Mouse (Mus musculus) spleen, adult 2 months (tissue): ENCODE data around the gene Grid1. TPM values are rescaled to one million over a fixed set of nuclear protein-coding genes. Genes with fewer than 3 reads are reported as not detected.

ENCODE experiments used
- DNase-seq, 2 experiments: peaks; one replicate each; pipeline versions ENCODE4 v3.0.0 to v3.0.0-alpha.2; 2012 to 2021; ENCODE audit warnings: low spot score in 2 of 2, low read depth in 1 of 2
- H3K27ac ChIP-seq: fragments of 200-500 bp; 2 replicates; pipeline ENCODE4 v1.5.1; 2012; ENCODE audit warnings: low read length, inconsistent platforms; ENCODE audit not compliant: insufficient read depth
- H3K27me3 ChIP-seq: fragments of 200-500 bp; 2 replicates; pipeline ENCODE4 v1.6.1; 2012; ENCODE audit warnings: mild to moderate bottlenecking, moderate library complexity, low read length, inconsistent platforms; ENCODE audit not compliant: control insufficient read depth, insufficient read depth
- H3K36me3 ChIP-seq: fragments of 200-500 bp; 2 replicates; pipeline ENCODE4 v1.6.1; 2012; ENCODE audit warnings: mild to moderate bottlenecking, low read length, inconsistent platforms; ENCODE audit not compliant: control insufficient read depth, insufficient read depth
- H3K4me1 ChIP-seq: fragments of 200-500 bp; 2 replicates; pipeline ENCODE4 v1.6.1; 2011; ENCODE audit warnings: inconsistent platforms; ENCODE audit not compliant: control insufficient read depth, insufficient read depth, insufficient read length
- H3K4me3 ChIP-seq: fragments of 200-500 bp; 2 replicates; pipeline ENCODE4 v1.5.1; 2011; ENCODE audit warnings: mild to moderate bottlenecking, inconsistent platforms; ENCODE audit not compliant: insufficient read depth, insufficient read length; ENCODE audit errors: extremely low read depth
- CTCF ChIP-seq: fragments of 200-500 bp; IDR thresholded peaks from 2 replicates; pipeline ENCODE4 v1.5.1; 2011; ENCODE audit warnings: mild to moderate bottlenecking, inconsistent platforms; ENCODE audit not compliant: insufficient read depth, insufficient read length, insufficient replicate concordance; ENCODE audit errors: extremely low read depth
- POLR2A ChIP-seq: fragments of 200-500 bp; IDR thresholded peaks from 2 replicates; pipeline ENCODE4 v1.6.1; 2011; ENCODE audit warnings: low read depth, low read length, inconsistent platforms
- WGBS: fragments of 180-500 bp; shearing (Covaris S2); methylation state at CpG from one replicate; pipeline ENCODE4 v1.1.7; 2018; 5-methylcytosine and 5-hydroxymethylcytosine counted together
- polyA plus RNA-seq: library from polyadenylated mRNA; depleted of rRNA; stranded (reverse); fragments of >200 nt; gene quantifications from 2 replicates; pipeline ENCODE4 v1.2.3, GENCODE M21; 2012

Grid1 gene
- polyA plus RNA-seq, 1 experiment = 0.02 TPM

DNA sequence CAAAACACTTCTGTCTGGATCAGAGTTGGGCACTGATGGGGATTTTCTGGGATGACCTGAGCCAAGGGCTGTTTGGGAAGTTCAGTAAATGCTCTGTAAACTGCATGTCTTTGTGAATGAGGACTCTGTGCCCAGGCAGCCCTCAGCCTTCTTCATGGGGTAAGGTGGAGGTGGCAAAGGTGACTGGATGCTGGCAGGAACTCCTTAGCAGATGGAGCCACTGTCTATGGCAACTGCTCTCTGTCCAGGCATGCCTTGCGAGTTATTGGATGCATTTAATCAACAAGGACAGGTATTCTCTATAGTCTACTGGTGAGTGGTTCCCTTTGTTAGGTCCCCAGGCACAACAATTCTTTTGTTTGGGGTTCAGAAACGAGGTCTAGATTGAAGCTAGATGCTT, 85.8 kb downstream of the Grid1 start:
- Histone ChIP-seq H3K36me3 (no peaks in the 10 kb centered on the region), H3K4me3 (no peak overlapping the region), H3K27ac (no peak overlapping the region), H3K4me1 (no peaks in the 10 kb centered on the region), H3K27me3 (no peaks in the 10 kb centered on the region)
- DNase-seq = no peak
- TF ChIP-seq CTCF (no peak), POLR2A (no peak)
- 55% methylated on average over 2 of the region's 2 CpGs for WGBS

DNA sequence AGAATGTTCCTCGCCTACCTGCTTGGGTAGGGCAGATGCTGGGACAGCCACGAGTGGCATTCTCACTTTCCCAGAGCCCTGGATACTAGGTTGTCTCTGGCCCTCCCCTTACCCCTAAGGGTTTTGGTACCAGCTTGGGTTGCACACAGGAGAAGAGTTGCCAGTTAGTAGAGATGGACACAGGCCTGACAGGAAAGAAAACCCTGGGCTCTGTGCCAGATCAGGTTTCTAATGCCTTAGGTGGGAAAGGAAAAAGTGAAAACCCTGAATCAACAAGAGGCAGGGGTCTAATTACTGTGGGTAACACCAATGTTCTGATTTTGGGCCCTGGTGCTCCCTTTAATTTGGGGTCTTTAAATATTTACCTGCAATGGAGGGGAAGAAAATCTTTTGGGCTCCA, 88.5 kb downstream of the Grid1 start:
- WGBS = 79% methylated on average over 2 of the region's 2 CpGs
- no peak overlapping the region for H3K27ac ChIP-seq
- H3K36me3 ChIP-seq = no peaks in the 10 kb centered on the region
- no peak overlapping the region for H3K4me3 ChIP-seq
- H3K27me3 ChIP-seq = no peaks in the 10 kb centered on the region
- TF ChIP-seq POLR2A (no peak), CTCF (no peak)
- no peak for DNase-seq
- H3K4me1 ChIP-seq = no peaks in the 10 kb centered on the region

DNA sequence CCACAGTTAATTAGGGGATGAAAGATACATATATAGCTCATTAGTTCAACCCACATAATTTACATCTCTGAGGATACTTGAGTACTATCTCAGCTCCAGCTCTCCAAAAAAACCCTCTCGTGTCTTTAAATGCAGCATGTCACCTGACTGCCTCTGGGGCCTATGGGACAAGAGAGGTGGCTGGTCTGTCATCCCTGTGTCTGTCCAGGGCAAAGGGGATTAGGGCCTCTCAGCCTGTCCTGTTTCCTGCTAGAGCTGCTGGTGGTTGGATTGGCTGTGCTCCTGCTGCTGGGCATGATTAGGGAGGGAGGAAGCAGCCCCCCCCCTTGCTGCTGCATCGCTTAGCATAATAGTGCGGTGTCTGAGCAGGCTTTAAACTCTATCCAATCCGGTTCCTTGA, 88.9 kb downstream of the Grid1 start:
- H3K4me3 ChIP-seq = no peak overlapping the region
- no peaks in the 10 kb centered on the region for H3K36me3 ChIP-seq
- H3K27ac ChIP-seq = no peak overlapping the region
- TF ChIP-seq POLR2A = no peak
- no peak for TF ChIP-seq CTCF
- DNase-seq = no peak
- no peaks in the 10 kb centered on the region for H3K27me3 ChIP-seq
- H3K4me1 ChIP-seq = no peaks in the 10 kb centered on the region
- 53% methylated on average over 4 of the region's 4 CpGs for WGBS

DNA sequence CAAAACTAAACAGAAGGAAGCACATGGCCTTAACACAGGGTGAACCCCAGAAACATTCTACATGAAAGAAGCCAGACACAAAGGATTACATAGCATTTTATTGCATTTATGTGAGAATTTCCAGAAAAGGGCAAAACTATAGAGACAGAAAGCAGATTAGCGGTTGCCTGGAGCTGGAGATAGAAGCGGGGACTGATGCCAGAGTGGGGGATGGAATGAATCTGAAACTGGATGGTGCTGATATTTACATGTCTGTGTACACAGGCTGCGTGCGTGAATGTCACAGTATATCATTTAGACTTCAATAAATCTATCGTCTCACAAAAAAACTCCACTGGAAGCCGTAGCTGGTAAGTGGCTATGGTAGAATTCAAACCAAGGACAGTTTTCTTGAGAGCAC, 96.4 kb downstream of the Grid1 start:
- DNase-seq = no peak
- no peak for TF ChIP-seq POLR2A
- TF ChIP-seq CTCF = no peak
- no peaks in the 10 kb centered on the region for H3K4me1 ChIP-seq
- no peaks in the 10 kb centered on the region for H3K36me3 ChIP-seq
- no peak overlapping the region for H3K27ac ChIP-seq
- H3K4me3 ChIP-seq = no peak overlapping the region
- WGBS = 87% methylated on average over 6 of the region's 6 CpGs
- H3K27me3 ChIP-seq = no peaks in the 10 kb centered on the region

DNA sequence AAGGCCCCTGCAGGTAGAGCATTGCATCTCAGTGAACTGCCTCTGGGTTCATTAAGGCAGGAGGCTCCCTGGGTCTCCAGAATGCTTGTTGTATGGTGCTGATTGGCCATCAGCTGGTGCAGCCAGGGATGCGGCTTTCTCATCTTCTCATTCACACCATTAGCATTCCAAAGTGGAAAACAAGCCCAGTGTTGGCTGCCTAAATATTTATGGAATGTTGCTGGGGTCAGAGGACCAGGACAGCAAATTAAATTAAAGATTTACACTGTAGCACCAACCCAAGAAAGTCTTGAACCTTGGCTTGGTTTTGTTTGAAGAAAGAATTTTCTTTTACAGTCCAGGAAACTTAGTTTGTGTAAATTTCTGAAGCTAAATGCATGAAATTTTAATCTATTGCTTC, 97.2 kb downstream of the Grid1 start:
- Histone ChIP-seq H3K27ac (no peak overlapping the region), H3K4me1 (no peaks in the 10 kb centered on the region), H3K4me3 (no peak overlapping the region), H3K27me3 (no peaks in the 10 kb centered on the region), H3K36me3 (no peaks in the 10 kb centered on the region)
- TF ChIP-seq CTCF = no peak
- no peak for DNase-seq
- 49% methylated on average over 1 of the region's 1 CpGs for WGBS

DNA sequence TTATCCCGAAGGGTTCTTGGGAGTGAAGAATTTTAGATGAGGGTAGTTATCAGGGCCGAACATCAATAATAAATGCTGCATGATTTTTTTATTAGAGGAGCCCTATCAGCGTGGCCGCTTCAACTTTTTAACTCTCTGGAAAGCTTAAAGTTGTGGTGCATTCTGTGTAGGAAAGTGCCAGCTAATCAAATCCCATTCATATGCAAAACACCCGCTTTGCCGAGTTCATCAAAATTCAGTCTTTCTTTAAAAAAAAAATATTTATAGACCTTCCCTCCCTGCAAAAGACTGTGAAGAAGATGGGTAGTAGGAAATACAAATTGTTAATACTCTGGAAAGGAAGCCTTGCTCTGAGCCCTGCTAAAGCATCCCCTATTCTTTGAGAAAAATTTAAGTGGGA, 99.3 kb downstream of the Grid1 start:
- H3K4me3 ChIP-seq = no peak overlapping the region
- 81% methylated on average over 6 of the region's 6 CpGs for WGBS
- TF ChIP-seq CTCF (no peak), POLR2A (no peak)
- no peak overlapping the region for H3K27ac ChIP-seq
- H3K4me1 ChIP-seq = no peaks in the 10 kb centered on the region
- no peak for DNase-seq
- H3K36me3 ChIP-seq = no peaks in the 10 kb centered on the region
- no peaks in the 10 kb centered on the region for H3K27me3 ChIP-seq

DNA sequence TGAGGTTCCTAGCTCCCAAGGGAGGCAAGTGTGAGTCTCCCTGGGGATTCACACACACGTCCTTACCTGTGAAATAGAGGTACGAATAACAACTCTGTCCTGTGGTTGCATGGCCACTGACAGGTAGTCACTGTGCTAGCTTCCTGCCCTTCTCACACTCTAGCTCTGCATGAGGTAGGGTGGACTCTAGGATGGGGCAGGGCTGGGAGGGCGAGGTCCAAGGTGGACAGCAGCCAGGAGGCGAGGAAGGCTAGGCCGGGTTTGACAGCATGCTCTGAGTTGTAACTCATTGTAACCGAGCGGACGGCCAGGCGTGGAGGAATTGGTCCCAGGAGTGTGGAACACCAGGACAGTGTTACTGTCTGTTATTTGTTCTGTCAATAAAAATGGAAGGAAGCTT, 101.4 kb downstream of the Grid1 start:
- no peaks in the 10 kb centered on the region for H3K27me3 ChIP-seq
- H3K4me1 ChIP-seq = no peaks in the 10 kb centered on the region
- H3K27ac ChIP-seq = no peak overlapping the region
- TF ChIP-seq POLR2A = no peak
- TF ChIP-seq CTCF = no peak
- WGBS = 82% methylated on average over 9 of the region's 9 CpGs
- no peak for DNase-seq
- no peaks in the 10 kb centered on the region for H3K36me3 ChIP-seq
- H3K4me3 ChIP-seq = no peak overlapping the region
